Mouse (Mus musculus) WW6 (cell line): ENCODE measurements around the gene Trdmt1.
"Not testable (repeated sequence)": the region's sequence is repeated elsewhere in the genome, so short reads cannot be mapped to it uniquely, and the experiment has no call there.

Experiments
- DNase-seq: peaks from one replicate; pipeline ENCODE4 v3.0.0-alpha.2; 2013; ENCODE audit warnings: low read depth, low spot score

The Trdmt1 gene

GRCm38 (mm10) chr2:13544193-13544824 is at the start of gene Trdmt1:
Gene Trdmt1 (minus strand): TSS chr2:13544668.
- peak; percentile 63 for DNase-seq

- no peak for DNase-seq
Observed at GRCm38 (mm10) chr2:13593328-13593727, 48.9 kb upstream of the Trdmt1 start.

GRCm38 (mm10) chr2:13583746-13584145 is 39.3 kb upstream of the Trdmt1 start:
- DNase-seq: not testable (repeated sequence)

- DNase-seq: no peak
Observed at GRCm38 (mm10) chr2:13582184-13582583, 37.7 kb upstream of the Trdmt1 start.

- DNase-seq: peak; percentile 18
Observed at GRCm38 (mm10) chr2:13579991-13580390, 35.5 kb upstream of the Trdmt1 start.

- DNase-seq: no peak
Observed at GRCm38 (mm10) chr2:13579315-13579714, 34.8 kb upstream of the Trdmt1 start.

GRCm38 (mm10) chr2:13578473-13579152 is 34.1 kb upstream of the Trdmt1 start:
- DNase-seq: no peak

GRCm38 (mm10) chr2:13577399-13577798 is 32.9 kb upstream of the Trdmt1 start:
- no peak for DNase-seq

- DNase-seq: no peak
Observed at GRCm38 (mm10) chr2:13575926-13576325, 31.5 kb upstream of the Trdmt1 start.

- peak; percentile 38 for DNase-seq
Observed at GRCm38 (mm10) chr2:13575287-13575801, 30.9 kb upstream of the Trdmt1 start.

- DNase-seq: peak; percentile 36
Observed at GRCm38 (mm10) chr2:13574801-13575150, 30.3 kb upstream of the Trdmt1 start.

- DNase-seq: peak; percentile 45
Observed at GRCm38 (mm10) chr2:13574066-13574800, 29.8 kb upstream of the Trdmt1 start.

GRCm38 (mm10) chr2:13573408-13574065 is 29.1 kb upstream of the Trdmt1 start, which contains the start of gene Vim:
Gene Vim (plus strand): TSS chr2:13573927.
- DNase-seq: peak; percentile 74

- no peak for DNase-seq
Observed at GRCm38 (mm10) chr2:13572647-13573407, 28.4 kb upstream of the Trdmt1 start.

- DNase-seq: no peak
Observed at GRCm38 (mm10) chr2:13572101-13572553, 27.7 kb upstream of the Trdmt1 start.

GRCm38 (mm10) chr2:13570122-13570521 is 25.7 kb upstream of the Trdmt1 start:
- DNase-seq: no peak

- DNase-seq: no peak
Observed at GRCm38 (mm10) chr2:13560396-13560795, 15.9 kb upstream of the Trdmt1 start.

GRCm38 (mm10) chr2:13559729-13560128 is 15.3 kb upstream of the Trdmt1 start:
- DNase-seq: no peak

GRCm38 (mm10) chr2:13559303-13559702 is 14.8 kb upstream of the Trdmt1 start:
- no peak for DNase-seq

GRCm38 (mm10) chr2:13558607-13559262 is 14.3 kb upstream of the Trdmt1 start:
- no peak for DNase-seq
